Comparison of ENCODE assay signal across 21 mouse cellular contexts in genomic region chr12:84533706-84534486, GRCm38 (mm10). TPM values are rescaled to one million over a fixed set of nuclear protein-coding genes. Genes with fewer than 3 reads are reported as not detected.
A peak's percentile ranks its signal among the peaks of the same experiment; 100 is the strongest.
DNase-seq lines count a peak whose midpoint lies in the region; ATAC-seq and TF ChIP-seq lines count a peak whose summit lies in the region.
"Had no signal": no experiment of that assay in that cellular context is flagged by ENCODE, and none has a peak within 500 bp of the region (broad histone marks: within the 10 kb centered on the region; RNA-seq: fewer than 3 reads in every experiment).

No protein-coding gene starts in this region.

- no peak overlapping the region for H3K4me3 ChIP-seq in kidney, embryonic 15.5 days (replicated peaks)
- no peak overlapping the region for H3K4me3 ChIP-seq in forebrain, embryonic 13.5 days
- no peak overlapping the region for H3K4me3 ChIP-seq in intestine, postnatal 0 days (ENCODE audit: low read depth, low read length)
- H3K4me3 ChIP-seq in hindbrain, embryonic 13.5 days = no peak overlapping the region
- H3K4me3 ChIP-seq: gastrocnemius, adult 2 months; liver, embryonic 15.5 days; midbrain, embryonic 15.5 days; neural tube, embryonic 12.5 days had no signal

- no peak overlapping the region for H3K4me2 ChIP-seq in kidney, embryonic 15.5 days
- H3K4me2 ChIP-seq in forebrain, embryonic 13.5 days = no peak overlapping the region
- no peak overlapping the region for H3K4me2 ChIP-seq in intestine, postnatal 0 days (replicated peaks; ENCODE audit: low read depth)
- no peak overlapping the region for H3K4me2 ChIP-seq in hindbrain, embryonic 13.5 days
- H3K4me2 ChIP-seq: liver, embryonic 15.5 days; midbrain, embryonic 15.5 days; neural tube, embryonic 12.5 days had no signal

- no peaks in the 10 kb centered on the region for H3K4me1 ChIP-seq in kidney, embryonic 15.5 days
- H3K4me1 ChIP-seq in forebrain, embryonic 13.5 days = peaks cover 54% of the 10 kb centered on the region
- no peaks in the 10 kb centered on the region for H3K4me1 ChIP-seq in intestine, postnatal 0 days (replicated peaks; ENCODE audit: control insufficient read depth, insufficient read depth, low read length)
- H3K4me1 ChIP-seq in hindbrain, embryonic 13.5 days (replicated peaks) = peaks cover 32% of the 10 kb centered on the region
- H3K4me1 ChIP-seq: liver, embryonic 15.5 days had no signal

- H3K27me3 ChIP-seq in kidney, embryonic 15.5 days = no peaks in the 10 kb centered on the region
- H3K27me3 ChIP-seq in forebrain, embryonic 13.5 days = no peaks in the 10 kb centered on the region
- no peaks in the 10 kb centered on the region for H3K27me3 ChIP-seq in intestine, postnatal 0 days (replicated peaks; ENCODE audit: control insufficient read depth, insufficient read depth, low read length)
- peaks cover 69% of the 10 kb centered on the region for H3K27me3 ChIP-seq in hindbrain, embryonic 13.5 days
- H3K27me3 ChIP-seq: liver, embryonic 15.5 days; midbrain, embryonic 15.5 days had no signal

- ATAC-seq in kidney, embryonic 15.5 days (replicated peaks; ENCODE audit: low FRiP score) = no peak
- no peak for ATAC-seq in forebrain, embryonic 13.5 days
- no peak for ATAC-seq in intestine, postnatal 0 days
- no peak for ATAC-seq in hindbrain, embryonic 13.5 days (ENCODE audit: low FRiP score)
- ATAC-seq: hindbrain, postnatal 0 days; midbrain, embryonic 15.5 days had no signal

- H3K36me3 ChIP-seq in kidney, embryonic 15.5 days = peaks cover 15% of the 10 kb centered on the region; the same call in 1 of the 2 replicates
- 0 out of 2 replicates have a peak, but pooled peaks cover 5% of the 10 kb centered on the region for H3K36me3 ChIP-seq in forebrain, embryonic 13.5 days (ENCODE audit: poor library complexity, severe bottlenecking)
- peaks cover 15% of the 10 kb centered on the region for H3K36me3 ChIP-seq in intestine, postnatal 0 days (ENCODE audit: control insufficient read depth, insufficient read depth)
- no peaks in the 10 kb centered on the region for H3K36me3 ChIP-seq in hindbrain, embryonic 13.5 days
- H3K36me3 ChIP-seq: midbrain, embryonic 15.5 days; neural tube, embryonic 12.5 days had no signal

- DNase-seq in embryo, embryonic 10 days (ENCODE audit: low spot score) = peak; percentile 50
- DNase-seq in embryo, embryonic 11 days = no peak
- peak; percentile 24 to 52 for DNase-seq in kidney, postnatal 25 days
- DNase-seq in adrenal gland, adult 18-20 months (ENCODE audit: low spot score in 2 of 2) = peak; percentile 38 to 48
- DNase-seq: cerebellum, postnatal 36 days; gastrocnemius, adult 2 months; layer of hippocampus, postnatal 36 days had no signal

- H3K27ac ChIP-seq in kidney, embryonic 15.5 days = no peak overlapping the region
- H3K27ac ChIP-seq in forebrain, embryonic 13.5 days = peak overlapping the region; percentile 90
- no peak overlapping the region for H3K27ac ChIP-seq in intestine, postnatal 0 days (ENCODE audit: low read depth, low read length)
- no peak overlapping the region for H3K27ac ChIP-seq in hindbrain, embryonic 13.5 days
- H3K27ac ChIP-seq: gastrocnemius, adult 2 months; hindbrain, postnatal 0 days; kidney, postnatal 0 days; liver, embryonic 15.5 days; macrophage; neural tube, embryonic 12.5 days had no signal

- H3K9me3 ChIP-seq in kidney, embryonic 15.5 days (replicated peaks) = no peaks in the 10 kb centered on the region
- no peaks in the 10 kb centered on the region for H3K9me3 ChIP-seq in forebrain, embryonic 13.5 days (replicated peaks)
- H3K9me3 ChIP-seq in intestine, postnatal 0 days (ENCODE audit: control insufficient read depth) = no peaks in the 10 kb centered on the region
- no peaks in the 10 kb centered on the region for H3K9me3 ChIP-seq in hindbrain, embryonic 13.5 days
- H3K9me3 ChIP-seq: G1E; liver, embryonic 15.5 days; midbrain, embryonic 15.5 days; neural tube, embryonic 12.5 days had no signal

- TF ChIP-seq CTCF in intestine, postnatal 0 days (IDR thresholded peaks at IDR 0.05; ENCODE audit: low read depth) = no peak

- 72% methylated on average over 7 of the region's 7 CpGs for WGBS in kidney, embryonic 15.5 days
- 50% methylated on average over 7 of the region's 7 CpGs for WGBS in forebrain, embryonic 13.5 days
- 79% methylated on average over 7 of the region's 7 CpGs for WGBS in intestine, postnatal 0 days
- WGBS in hindbrain, embryonic 13.5 days = 67% methylated on average over 7 of the region's 7 CpGs

- H3K9ac ChIP-seq in kidney, embryonic 15.5 days = no peak overlapping the region
- H3K9ac ChIP-seq in forebrain, embryonic 13.5 days = 0 out of 2 replicates have a peak overlapping the region, but pooled peaks have one; percentile 4
- H3K9ac ChIP-seq in intestine, postnatal 0 days (ENCODE audit: low read depth, low read length) = no peak overlapping the region
- H3K9ac ChIP-seq in hindbrain, embryonic 13.5 days = no peak overlapping the region
- H3K9ac ChIP-seq: liver, embryonic 15.5 days; midbrain, embryonic 15.5 days; neural tube, embryonic 12.5 days had no signal

RNA-seq across cellular contexts. Expression of gene Vsx2, which starts 35.7 kb away (rescaled TPM):
- not detected in 2 replicates for polyA plus RNA-seq in kidney, embryonic 15.5 days (2015; fragmentation: Nextera tagmentation; extraction: Ambion mirVana)
- total RNA-seq in adrenal gland, adult 18-20 months (2021) = not detected
- not detected in 2 replicates for polyA plus RNA-seq in forebrain, embryonic 13.5 days (2015; fragmentation: Nextera tagmentation; extraction: Ambion mirVana)
- polyA plus RNA-seq in intestine, postnatal 0 days (2015; fragmentation: Nextera tagmentation; extraction: Ambion mirVana) = not detected in 2 replicates
- 5.4 and 10.1 TPM in 2 replicates for polyA plus RNA-seq in hindbrain, embryonic 13.5 days (2015; fragmentation: Nextera tagmentation; extraction: Ambion mirVana)
- total RNA-seq: adrenal gland, postnatal 4 days; gastrocnemius, adult 2 months; heart, adult 8-10 months; heart, postnatal 25 days had no signal
- polyA plus RNA-seq: G1E; kidney, postnatal 0 days; liver, embryonic 15.5 days; macrophage had no signal
